Mouse (Mus musculus) forebrain, embryonic 10.5 days (tissue): Measurements from ENCODE around the gene Dync1i2. TPM values are rescaled to one million over a fixed set of nuclear protein-coding genes. Genes with fewer than 3 reads are reported as not detected.

Source experiments
- DNase-seq: peaks from one replicate; pipeline ENCODE4 v3.0.0-alpha.2; 2017; ENCODE audit warnings: low spot score; ENCODE audit errors: extremely low spot score
- H3K27ac ChIP-seq: fragments of 300-500 bp; sonication (generic); 2 replicates; pipeline ENCODE4 v1.5.1; 2016; ENCODE audit warnings: mild to moderate bottlenecking
- H3K27me3 ChIP-seq: fragments of 300-500 bp; sonication (generic); 2 replicates; pipeline ENCODE4 v1.6.1; 2016; ENCODE audit warnings: mild to moderate bottlenecking; ENCODE audit not compliant: poor library complexity, severe bottlenecking
- H3K36me3 ChIP-seq: fragments of 300-500 bp; sonication (generic); replicated peaks from 2 replicates; pipeline ENCODE4 v1.6.1; 2016; ENCODE audit warnings: mild to moderate bottlenecking, moderate library complexity
- H3K4me1 ChIP-seq: fragments of 300-500 bp; sonication (generic); 2 replicates; pipeline ENCODE4 v1.6.1; 2016
- H3K4me3 ChIP-seq: fragments of 300-500 bp; sonication (generic); 2 replicates; pipeline ENCODE4 v1.5.1; 2016; ENCODE audit warnings: mild to moderate bottlenecking, moderate library complexity
- H3K9me3 ChIP-seq: fragments of 300-500 bp; sonication (generic); 2 replicates; pipeline ENCODE4 v1.6.1; 2016; ENCODE audit warnings: mild to moderate bottlenecking, moderate library complexity
- WGBS: fragments of 180-500 bp; shearing (Covaris S2); methylation state at CpG from one replicate; pipeline ENCODE4 v1.1.7; 2016; 5-methylcytosine and 5-hydroxymethylcytosine counted together
- polyA plus RNA-seq: library from polyadenylated mRNA; unstranded; fragments of >200 nt; fragmentation: Nextera tagmentation; extraction: Ambion mirVana; gene quantifications from 2 replicates; pipeline ENCODE4 v1.2.1, GENCODE M21; 2016

Dync1i2 gene
- polyA plus RNA-seq, 1 experiment from 2014 or later: 102 TPM

DNA sequence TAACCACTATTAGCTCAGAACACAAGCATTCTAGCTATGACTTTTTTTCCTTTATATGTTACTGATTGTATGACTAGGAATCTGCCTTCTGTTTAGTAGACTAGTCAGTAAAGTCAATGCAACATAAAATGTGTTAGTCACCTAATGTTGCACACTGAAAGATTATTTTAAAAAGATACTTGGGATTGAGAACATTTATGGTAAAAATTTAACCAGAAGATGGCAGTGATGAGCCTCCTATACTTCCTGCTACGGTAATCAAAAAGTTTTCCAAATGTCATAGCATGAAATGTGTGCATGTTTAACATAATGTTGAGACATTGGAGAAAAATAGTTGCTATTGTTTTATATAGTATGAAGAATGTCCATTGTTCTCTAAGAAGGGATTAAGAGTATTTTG is 15.9 kb downstream of the Dync1i2 start:
- DNase-seq: no peak
- H3K36me3 ChIP-seq: peaks cover 65% of the 10 kb centered on the region
- WGBS: 73% methylated on average over 1 of the region's 1 CpGs

DNA sequence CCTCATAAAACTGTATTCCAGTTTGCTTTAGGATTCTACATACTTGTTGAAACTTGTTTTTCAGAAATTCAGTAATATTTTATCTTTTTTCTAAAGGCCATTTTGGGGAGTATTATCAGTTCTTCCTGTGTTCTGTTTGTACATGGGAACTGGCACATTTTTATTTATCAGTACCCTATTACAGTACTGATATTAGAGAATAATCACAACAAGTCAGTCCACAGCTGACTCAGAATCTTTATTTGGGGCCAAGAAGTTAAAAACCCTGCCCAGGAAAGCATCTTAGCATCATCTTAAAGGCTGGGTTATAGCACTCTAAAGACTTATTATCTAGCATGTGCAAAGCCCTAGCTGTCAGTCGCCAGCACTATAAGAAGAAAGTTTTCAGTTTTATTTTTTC is 18.1 kb downstream of the Dync1i2 start:
- no peak overlapping the region for H3K27ac ChIP-seq
- peaks cover 50% of the 10 kb centered on the region for H3K36me3 ChIP-seq
- H3K27me3 ChIP-seq: no peaks in the 10 kb centered on the region
- WGBS: 94% methylated on average over 1 of the region's 1 CpGs
- DNase-seq: no peak
- H3K9me3 ChIP-seq: no peaks in the 10 kb centered on the region
- no peaks in the 10 kb centered on the region for H3K4me1 ChIP-seq
- no peak overlapping the region for H3K4me3 ChIP-seq

More for the DNA sequence above, 15.9 kb downstream of the Dync1i2 start:
- no peak overlapping the region for H3K27ac ChIP-seq
- H3K27me3 ChIP-seq: no peaks in the 10 kb centered on the region
- H3K4me1 ChIP-seq: no peaks in the 10 kb centered on the region
- H3K9me3 ChIP-seq: no peaks in the 10 kb centered on the region
- H3K4me3 ChIP-seq: no peak overlapping the region

DNA sequence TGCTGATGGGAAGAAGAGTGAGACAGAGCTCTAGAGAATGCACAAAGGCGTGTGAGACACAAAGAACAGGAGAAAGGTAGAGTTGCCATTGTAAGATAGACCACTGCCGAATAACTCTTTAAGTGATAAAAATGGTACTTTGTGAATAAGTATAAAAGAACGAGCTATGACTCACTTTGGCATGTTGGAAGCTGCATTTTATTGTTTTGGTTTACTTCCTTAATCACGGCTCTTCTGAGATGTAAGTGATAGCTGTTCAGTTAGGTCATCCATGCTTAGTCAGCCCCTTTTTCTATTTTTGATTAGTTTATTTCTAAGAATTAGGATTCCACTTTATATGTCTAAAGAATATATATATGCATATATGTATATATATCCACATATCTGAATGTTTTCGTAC is 20.4 kb downstream of the Dync1i2 start:
- H3K4me1 ChIP-seq: no peaks in the 10 kb centered on the region

DNA sequence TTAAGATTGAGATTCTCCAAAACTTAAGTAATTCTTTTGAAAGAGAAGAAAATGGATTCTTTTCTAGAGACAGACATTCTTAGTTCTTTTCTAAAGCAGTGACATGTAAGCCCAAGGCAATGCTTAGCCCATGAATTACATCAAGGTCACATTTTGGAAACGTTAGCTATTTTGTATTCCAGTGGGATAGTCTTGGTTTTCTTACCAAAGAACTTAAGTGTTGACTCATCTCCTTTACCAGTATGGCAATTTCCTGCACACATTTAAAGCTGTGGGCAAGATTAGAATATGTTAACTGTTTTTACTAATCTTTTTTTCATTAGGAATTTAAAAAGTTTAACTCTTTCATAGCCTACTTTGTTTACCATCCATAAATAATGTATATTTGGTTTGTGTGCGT is 21.5 kb downstream of the Dync1i2 start:
- H3K27ac ChIP-seq: no peak overlapping the region
- DNase-seq: no peak
- no peaks in the 10 kb centered on the region for H3K27me3 ChIP-seq
- H3K4me1 ChIP-seq: no peaks in the 10 kb centered on the region
- peaks cover 65% of the 10 kb centered on the region for H3K36me3 ChIP-seq
- no peak overlapping the region for H3K4me3 ChIP-seq
- H3K9me3 ChIP-seq: no peaks in the 10 kb centered on the region
- WGBS: 90% methylated on average over 2 of the region's 2 CpGs

More for the DNA sequence above, 20.4 kb downstream of the Dync1i2 start:
- no peaks in the 10 kb centered on the region for H3K27me3 ChIP-seq
- no peak for DNase-seq
- no peaks in the 10 kb centered on the region for H3K9me3 ChIP-seq
- peaks cover 60% of the 10 kb centered on the region for H3K36me3 ChIP-seq
- WGBS: 91% methylated on average over 5 of the region's 5 CpGs
- no peak overlapping the region for H3K4me3 ChIP-seq
- H3K27ac ChIP-seq: no peak overlapping the region

DNA sequence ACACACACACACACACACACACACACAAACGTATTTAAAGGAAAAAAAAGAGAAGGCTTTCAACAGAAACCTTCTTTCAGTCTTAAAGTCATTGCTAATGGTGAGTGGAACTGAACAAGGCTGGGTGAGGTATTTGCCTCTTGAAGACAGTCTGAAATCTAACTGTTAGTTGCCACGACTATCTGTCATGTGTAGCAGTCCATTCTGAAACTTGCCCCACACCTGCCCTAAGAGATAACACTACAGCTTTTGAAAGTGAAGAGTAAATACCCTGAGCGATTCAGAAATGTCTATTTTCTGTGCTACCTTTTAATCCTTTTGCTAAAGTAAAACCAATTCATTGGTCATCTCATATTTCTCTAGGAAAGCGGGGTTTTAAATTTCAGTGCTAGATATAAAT is 23.9 kb downstream of the Dync1i2 start:
- Histone ChIP-seq H3K27me3 (no peaks in the 10 kb centered on the region), H3K36me3 (peaks cover 67% of the 10 kb centered on the region), H3K9me3 (no peaks in the 10 kb centered on the region), H3K27ac (no peak overlapping the region), H3K4me1 (no peaks in the 10 kb centered on the region), H3K4me3 (no peak overlapping the region)
- no peak for DNase-seq
- 90% methylated on average over 4 of the region's 4 CpGs for WGBS

DNA sequence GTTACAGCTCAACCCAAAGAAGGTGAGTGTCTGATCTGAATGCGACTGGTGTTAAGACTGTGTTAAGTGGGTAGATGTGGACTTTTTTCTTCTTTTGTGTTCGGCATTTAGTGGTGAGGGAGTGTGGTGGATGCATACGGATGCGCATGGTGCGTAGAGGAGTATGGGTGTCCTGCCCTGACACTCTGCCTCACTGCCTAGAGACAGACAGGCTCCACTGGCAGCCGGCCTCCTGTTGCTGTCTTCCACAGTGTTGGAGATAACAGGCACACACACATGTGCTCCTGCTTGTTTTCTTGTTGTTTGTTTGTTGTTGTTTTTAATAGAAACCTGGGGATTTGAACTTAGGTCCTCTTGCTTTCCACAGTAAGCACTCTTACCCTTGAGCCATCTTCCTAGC is 24.5 kb downstream of the Dync1i2 start:
- H3K27ac ChIP-seq: no peak overlapping the region
- H3K4me3 ChIP-seq: no peak overlapping the region
- 94% methylated on average over 6 of the region's 6 CpGs for WGBS
- no peaks in the 10 kb centered on the region for H3K27me3 ChIP-seq
- H3K9me3 ChIP-seq: no peaks in the 10 kb centered on the region
- DNase-seq: no peak
- H3K4me1 ChIP-seq: no peaks in the 10 kb centered on the region
- peaks cover 73% of the 10 kb centered on the region for H3K36me3 ChIP-seq

DNA sequence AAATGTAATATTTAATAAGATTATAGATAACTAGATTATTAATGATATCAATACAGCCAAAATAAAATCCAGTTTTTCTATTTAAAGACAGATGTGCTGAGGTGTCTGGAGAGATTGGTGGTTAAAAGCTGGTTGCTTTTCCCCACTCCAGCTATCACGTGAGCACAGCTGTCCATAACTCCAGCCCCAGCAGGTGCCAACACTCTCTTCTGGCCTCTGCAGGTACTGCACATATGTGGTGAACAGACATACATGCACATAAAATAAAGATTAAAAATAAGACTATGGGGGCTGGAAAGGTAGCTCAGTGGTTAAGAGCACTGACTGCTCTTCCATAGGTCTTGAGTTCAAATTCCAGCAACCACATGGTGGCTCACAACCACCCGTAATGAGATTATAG is 30.0 kb downstream of the Dync1i2 start:
- no peak overlapping the region for H3K27ac ChIP-seq
- H3K36me3 ChIP-seq: peaks cover 74% of the 10 kb centered on the region
- H3K9me3 ChIP-seq: no peaks in the 10 kb centered on the region
- peaks cover 19% of the 10 kb centered on the region for H3K4me1 ChIP-seq
- 90% methylated on average over 2 of the region's 2 CpGs for WGBS
- no peak for DNase-seq
- no peaks in the 10 kb centered on the region for H3K27me3 ChIP-seq
- H3K4me3 ChIP-seq: no peak overlapping the region

DNA sequence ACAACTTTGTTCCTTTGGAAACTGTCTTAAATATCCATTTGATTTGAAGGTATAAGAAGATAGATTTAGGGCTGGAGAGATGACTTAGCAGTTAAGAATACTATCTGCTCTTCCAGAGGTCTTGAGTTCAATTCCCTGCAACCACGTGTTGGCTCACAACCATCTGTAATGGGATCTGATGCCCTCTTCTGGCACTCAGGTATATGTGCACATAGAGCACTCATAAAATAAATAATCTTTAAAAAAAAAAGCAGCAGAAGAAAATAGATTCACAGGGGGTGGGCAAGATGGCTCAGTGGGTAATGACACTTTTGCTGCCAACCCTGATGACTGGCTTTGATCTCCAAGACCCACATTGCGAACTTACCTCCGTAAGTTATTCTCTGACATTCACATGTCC is 30.7 kb downstream of the Dync1i2 start:
- Histone ChIP-seq H3K4me1 (peaks cover 19% of the 10 kb centered on the region), H3K4me3 (no peak overlapping the region), H3K27ac (no peak overlapping the region), H3K36me3 (peaks cover 72% of the 10 kb centered on the region), H3K27me3 (no peaks in the 10 kb centered on the region), H3K9me3 (no peaks in the 10 kb centered on the region)
- WGBS: 80% methylated on average over 3 of the region's 3 CpGs
- no peak for DNase-seq

DNA sequence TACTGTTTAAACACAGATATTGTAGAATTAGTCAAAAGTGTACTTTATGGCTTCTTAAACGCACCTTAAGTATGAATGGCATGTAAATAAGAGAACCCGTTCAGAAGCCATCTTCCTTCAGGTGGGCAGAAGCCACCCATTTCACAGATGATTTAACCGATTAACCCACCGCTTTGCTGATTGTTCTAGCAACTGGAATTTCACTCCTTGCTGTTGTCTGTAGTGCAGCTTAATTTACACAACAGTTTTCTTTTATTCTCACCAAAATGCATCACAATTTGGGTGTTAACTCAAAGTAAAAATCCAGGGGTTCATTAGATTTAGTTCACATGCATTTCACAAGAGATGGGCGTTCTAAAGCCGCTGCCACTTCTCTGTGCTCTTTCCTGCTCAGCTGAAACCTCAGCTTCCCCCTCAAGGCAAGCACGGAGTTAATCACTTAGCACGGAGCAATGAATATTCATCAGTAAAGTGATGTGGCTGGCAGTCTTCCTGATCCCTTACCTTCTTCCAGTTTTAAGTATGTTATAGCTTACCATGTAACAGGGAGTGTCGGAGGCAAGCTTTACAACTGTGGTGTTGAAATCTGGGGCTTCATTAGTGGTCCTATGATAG is 31.7 kb downstream of the Dync1i2 start:
- DNase-seq: no peak
- peaks cover 19% of the 10 kb centered on the region for H3K4me1 ChIP-seq
- no peak overlapping the region for H3K27ac ChIP-seq
- 81% methylated on average over 9 of the region's 9 CpGs for WGBS
- no peak overlapping the region for H3K4me3 ChIP-seq
- H3K27me3 ChIP-seq: no peaks in the 10 kb centered on the region
- H3K36me3 ChIP-seq: peaks cover 71% of the 10 kb centered on the region
- no peaks in the 10 kb centered on the region for H3K9me3 ChIP-seq

DNA sequence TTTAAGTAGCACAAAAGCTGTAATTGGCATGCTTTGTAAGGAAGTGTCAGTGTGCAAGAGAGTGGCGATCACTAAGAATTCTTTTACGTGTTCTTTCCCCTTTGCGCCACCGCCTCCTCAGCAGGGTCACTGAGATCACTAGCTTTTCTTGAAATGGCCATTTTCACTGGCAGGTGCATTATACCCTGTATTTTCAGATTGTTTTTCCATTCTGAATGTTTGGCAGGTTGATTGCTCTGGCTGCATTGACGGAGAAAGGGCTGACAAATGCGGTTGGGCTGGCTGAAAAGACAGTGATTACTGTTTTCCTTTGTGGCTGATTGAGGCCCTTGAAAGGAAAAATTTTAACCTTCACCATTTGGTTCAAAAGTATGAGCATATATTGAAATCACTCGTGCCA is 33.3 kb downstream of the Dync1i2 start:
- no peaks in the 10 kb centered on the region for H3K27me3 ChIP-seq
- no peak for DNase-seq
- peaks cover 70% of the 10 kb centered on the region for H3K36me3 ChIP-seq
- H3K4me3 ChIP-seq: no peak overlapping the region
- peaks cover 19% of the 10 kb centered on the region for H3K4me1 ChIP-seq
- H3K9me3 ChIP-seq: no peaks in the 10 kb centered on the region
- no peak overlapping the region for H3K27ac ChIP-seq
- 63% methylated on average over 7 of the region's 7 CpGs for WGBS

DNA sequence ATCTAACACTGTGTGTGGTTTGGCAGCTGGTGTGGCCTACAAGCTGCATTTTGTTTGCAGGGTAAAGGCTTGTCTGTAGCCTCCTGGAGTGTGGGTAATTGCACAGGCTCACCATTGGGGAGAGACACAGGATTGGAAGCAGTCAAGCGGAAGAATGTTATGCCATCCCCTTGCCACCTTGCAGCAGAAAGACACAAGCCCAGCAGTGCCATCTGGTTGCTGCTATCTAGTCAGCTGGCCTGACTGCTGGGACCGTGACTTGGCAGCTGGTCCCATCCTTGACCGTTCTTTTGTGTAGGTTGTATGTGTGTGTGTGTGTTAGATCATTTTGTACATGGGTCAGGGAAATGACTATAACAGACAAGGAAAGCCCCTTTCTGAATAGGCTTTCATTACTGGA is 33.9 kb downstream of the Dync1i2 start:
- Histone ChIP-seq H3K36me3 (peaks cover 70% of the 10 kb centered on the region), H3K27me3 (no peaks in the 10 kb centered on the region), H3K4me3 (no peak overlapping the region), H3K9me3 (no peaks in the 10 kb centered on the region), H3K4me1 (peaks cover 19% of the 10 kb centered on the region), H3K27ac (no peak overlapping the region)
- WGBS: 74% methylated on average over 3 of the region's 3 CpGs
- no peak for DNase-seq

DNA sequence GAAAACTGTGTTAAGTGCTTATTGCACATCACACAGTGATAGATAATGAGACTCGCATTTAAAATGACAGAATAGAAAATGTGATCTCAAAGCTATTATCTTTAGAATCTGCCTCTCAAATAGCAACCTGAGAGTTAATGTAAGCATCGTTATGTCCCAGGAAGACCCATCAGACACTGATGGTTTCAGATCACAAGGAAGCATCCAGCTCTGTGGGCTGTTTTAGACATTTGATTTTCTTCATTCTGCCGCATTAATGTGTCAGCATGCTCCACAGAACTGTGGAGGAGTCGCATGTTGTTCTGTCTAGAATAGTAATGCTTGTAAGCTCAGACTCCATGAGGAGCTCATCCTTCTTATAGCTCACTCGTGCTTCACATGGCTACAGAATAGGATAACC is 34.6 kb downstream of the Dync1i2 start:
- Histone ChIP-seq H3K4me1 (peaks cover 19% of the 10 kb centered on the region), H3K27ac (no peak overlapping the region), H3K27me3 (no peaks in the 10 kb centered on the region), H3K9me3 (no peaks in the 10 kb centered on the region), H3K36me3 (peaks cover 70% of the 10 kb centered on the region), H3K4me3 (no peak overlapping the region)
- WGBS: 92% methylated on average over 5 of the region's 5 CpGs
- DNase-seq: no peak

DNA sequence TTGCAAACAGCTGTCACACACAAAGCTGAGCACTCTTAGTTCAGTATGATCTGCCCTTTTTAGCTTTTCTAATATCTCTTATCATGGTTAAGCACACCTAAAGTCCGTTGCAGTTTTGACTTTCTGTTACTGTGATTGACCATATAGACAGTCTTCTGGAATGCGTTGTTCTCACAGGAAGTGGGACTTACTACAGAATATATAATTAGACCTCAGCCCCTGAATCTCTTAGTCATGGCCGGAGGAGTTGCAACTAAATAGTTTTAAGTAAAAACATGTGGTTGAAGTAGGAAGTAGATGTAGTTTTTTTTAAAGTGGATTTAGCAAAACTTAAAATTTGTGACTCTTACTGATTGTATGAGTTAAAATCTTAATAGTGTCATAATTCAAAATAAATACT is 36.6 kb downstream of the Dync1i2 start:
- WGBS: 87% methylated on average over 3 of the region's 3 CpGs
- H3K36me3 ChIP-seq: peaks cover 74% of the 10 kb centered on the region
- no peak for DNase-seq
- peaks cover 19% of the 10 kb centered on the region for H3K4me1 ChIP-seq
- no peaks in the 10 kb centered on the region for H3K27me3 ChIP-seq
- no peak overlapping the region for H3K4me3 ChIP-seq
- no peaks in the 10 kb centered on the region for H3K9me3 ChIP-seq
- no peak overlapping the region for H3K27ac ChIP-seq

DNA sequence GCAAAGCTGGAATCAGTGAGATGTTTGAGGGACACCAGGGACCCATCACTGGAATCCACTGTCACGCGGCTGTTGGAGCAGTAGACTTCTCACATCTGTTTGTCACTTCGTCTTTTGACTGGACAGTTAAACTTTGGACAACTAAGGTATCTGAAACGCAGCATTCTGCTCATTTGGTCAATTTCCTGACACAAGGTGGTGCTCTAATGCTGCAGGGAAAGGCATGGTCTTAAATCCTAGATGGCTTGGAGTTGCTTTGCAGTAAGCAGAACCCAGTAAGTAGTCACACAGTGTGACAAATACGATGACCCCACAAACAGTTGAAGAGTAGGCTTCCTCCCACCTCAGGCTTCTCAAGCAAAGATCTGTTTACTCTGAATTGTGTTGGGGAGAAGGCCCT is 39.3 kb downstream of the Dync1i2 start:
- H3K4me3 ChIP-seq: no peak overlapping the region
- no peak for DNase-seq
- H3K36me3 ChIP-seq: peaks cover 87% of the 10 kb centered on the region
- H3K9me3 ChIP-seq: no peaks in the 10 kb centered on the region
- no peak overlapping the region for H3K27ac ChIP-seq
- WGBS: 81% methylated on average over 5 of the region's 5 CpGs
- H3K4me1 ChIP-seq: no peaks in the 10 kb centered on the region
- no peaks in the 10 kb centered on the region for H3K27me3 ChIP-seq
